Mouse (Mus musculus) large intestine, adult 2 months (tissue): ENCODE results near the gene Cstl1. TPM values are rescaled to one million over a fixed set of nuclear protein-coding genes. Genes with fewer than 3 reads are reported as not detected.
"Not testable (repeated sequence)": the region's sequence is repeated elsewhere in the genome, so short reads cannot be mapped to it uniquely, and the experiment has no call there.

Experiments used
- DNase-seq: peaks from one replicate; pipeline ENCODE4 v3.0.0-alpha.2; 2012; ENCODE audit warnings: low read depth, low spot score
- WGBS: fragments of 180-500 bp; shearing (Covaris S2); methylation state at CpG from one replicate; pipeline ENCODE4 v1.1.7; 2018; 5-methylcytosine and 5-hydroxymethylcytosine counted together
- polyA plus RNA-seq: library from polyadenylated mRNA; depleted of rRNA; stranded (reverse); fragments of >200 nt; gene quantifications from 2 replicates; pipeline ENCODE4 v1.2.3, GENCODE M21; 2012; rRNA removed

The Cstl1 gene
- not detected in 2 replicates for polyA plus RNA-seq

DNA sequence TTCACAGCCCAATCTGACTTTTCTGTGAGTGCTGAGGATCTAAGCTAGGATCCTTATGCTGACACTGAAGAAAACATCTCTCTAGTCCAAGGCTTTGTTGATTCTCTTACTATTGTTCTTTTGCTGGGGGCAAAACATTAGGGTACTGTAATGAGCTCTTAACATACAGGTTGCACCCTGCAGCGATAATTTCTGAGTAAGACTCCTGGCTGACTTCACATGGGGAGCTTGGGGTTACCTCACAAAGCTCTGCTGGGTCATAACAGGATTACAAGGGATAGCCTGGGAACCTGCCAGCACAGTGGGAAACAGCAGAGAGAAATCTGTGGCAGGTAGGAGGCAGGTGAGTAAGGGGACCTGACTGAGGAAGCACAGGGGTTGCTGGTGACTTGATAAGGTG is at the start of gene Cstl1:
Cstl1 (plus strand) TSS at position 301 of the 400 bp plus-strand sequence.
- no peak for DNase-seq
- WGBS = 89% methylated on average over 1 of the region's 1 CpGs

DNA sequence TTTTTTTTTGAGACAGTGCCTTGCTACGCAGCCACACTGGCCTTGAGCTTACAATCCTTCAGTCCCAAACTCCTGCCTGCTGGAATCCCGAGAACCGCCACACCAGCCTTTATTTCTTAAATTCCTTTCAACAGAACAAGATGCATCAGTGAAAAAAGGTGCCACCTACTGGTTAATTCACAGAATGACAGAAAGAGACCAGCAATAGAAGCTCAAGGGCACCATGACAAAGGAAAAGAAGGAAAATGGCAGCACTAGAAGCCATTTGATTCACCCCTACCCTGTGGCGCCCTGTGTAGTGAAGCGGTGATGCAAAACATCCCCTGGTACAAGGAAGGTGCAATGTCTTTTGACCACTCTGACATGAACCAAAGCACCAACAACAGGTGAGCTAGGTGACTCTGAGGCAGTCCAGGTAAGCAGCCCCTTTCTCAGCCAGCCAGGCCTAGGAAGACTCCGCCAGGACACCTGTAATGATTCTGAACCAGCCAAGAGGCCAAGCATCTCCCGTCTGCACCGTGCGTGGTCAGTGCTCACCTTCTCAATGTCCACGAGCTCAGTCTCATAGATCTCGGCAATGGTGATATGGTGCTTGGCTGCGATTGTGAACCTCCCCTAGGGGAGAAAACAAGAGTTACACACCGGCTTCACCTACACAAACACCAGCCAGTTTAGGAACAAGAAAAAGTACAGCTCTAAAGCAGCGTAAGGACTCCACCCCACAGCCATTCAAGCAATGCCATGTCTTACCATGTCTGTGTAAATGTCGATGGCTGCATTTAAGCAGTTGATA is 43.6 kb upstream of the Cstl1 start:
- no peak for DNase-seq
- 85% methylated on average over 15 of the region's 15 CpGs for WGBS

GRCm38 (mm10) chr2:148707202-148707530 is 43.0 kb upstream of the Cstl1 start:
- 84% methylated on average over 6 of the region's 6 CpGs for WGBS
- DNase-seq = no peak

DNA sequence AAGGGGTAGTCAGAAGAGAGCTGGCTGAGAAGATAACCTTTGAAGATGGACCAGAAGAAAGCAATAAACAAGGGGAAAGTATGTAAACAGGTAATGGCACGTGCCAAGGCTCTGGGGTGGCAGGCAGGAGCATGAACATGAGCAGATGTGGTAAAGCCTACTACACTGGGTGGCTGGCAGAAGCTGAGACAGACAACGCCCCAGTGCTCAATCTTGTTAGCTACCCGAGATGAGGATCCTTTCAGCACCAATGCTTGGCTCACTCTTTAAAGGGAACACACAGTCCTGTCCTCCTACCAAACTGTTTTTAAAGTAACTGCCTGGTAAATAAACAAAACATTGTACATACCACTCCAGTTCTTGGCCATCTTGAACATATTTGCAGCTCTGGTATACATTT is 37.8 kb upstream of the Cstl1 start:
- WGBS = 81% methylated on average over 3 of the region's 3 CpGs
- DNase-seq = no peak

DNA sequence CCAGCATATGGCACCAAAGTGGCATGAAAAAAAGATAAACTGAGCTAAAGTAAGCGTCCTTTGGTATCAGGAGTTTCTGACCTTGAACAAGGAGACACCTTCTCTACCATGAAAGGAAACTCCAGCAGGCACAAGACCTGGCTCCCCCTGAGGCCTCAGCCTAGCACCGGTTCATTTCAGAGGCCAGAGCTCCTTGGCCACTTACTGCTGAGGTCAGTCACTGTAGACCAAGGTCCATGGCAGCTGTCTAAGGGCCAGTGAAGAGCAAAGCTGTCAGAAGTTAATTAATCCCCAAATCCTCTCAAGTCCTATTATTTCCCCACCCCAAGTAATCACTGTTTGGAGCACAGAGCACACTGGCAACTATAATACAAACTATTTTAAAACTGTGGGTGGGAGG is 33.1 kb upstream of the Cstl1 start:
- DNase-seq = no peak
- WGBS = 86% methylated on average over 2 of the region's 2 CpGs

DNA sequence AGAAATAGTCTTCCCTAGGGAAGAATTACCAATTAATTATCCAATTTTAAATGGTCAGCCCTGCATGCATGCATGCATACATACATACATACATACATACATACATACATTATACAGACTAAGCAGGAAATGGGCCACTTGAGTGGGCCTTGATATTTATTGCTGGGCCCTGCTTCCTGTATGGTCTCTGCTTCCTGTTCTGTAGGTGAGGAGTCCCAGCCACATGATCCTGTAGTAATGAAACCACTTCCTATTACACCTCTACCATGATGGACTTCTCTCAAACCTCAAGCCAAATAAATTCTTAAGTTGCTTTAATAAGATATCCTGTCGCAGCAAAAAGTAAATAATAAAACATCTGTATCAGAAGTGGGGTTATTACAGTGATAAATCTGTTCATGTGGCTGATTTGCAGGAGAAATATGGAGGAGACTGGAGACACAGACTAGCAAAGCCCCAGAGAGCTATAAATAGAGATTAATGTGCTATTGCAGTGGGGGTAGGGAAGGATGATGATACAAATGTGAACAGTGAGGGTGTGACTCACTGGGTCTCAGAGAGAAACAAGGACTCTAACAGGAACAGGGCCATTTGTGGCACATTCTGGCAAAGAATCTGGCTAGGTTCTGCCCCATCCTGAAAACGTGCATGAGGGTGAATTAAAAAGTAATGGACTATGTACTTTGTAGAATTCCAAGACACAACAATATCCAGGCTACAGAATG is 30.7 kb upstream of the Cstl1 start:
- WGBS = 41% methylated on average over 2 of the region's 2 CpGs
- no peak for DNase-seq

DNA sequence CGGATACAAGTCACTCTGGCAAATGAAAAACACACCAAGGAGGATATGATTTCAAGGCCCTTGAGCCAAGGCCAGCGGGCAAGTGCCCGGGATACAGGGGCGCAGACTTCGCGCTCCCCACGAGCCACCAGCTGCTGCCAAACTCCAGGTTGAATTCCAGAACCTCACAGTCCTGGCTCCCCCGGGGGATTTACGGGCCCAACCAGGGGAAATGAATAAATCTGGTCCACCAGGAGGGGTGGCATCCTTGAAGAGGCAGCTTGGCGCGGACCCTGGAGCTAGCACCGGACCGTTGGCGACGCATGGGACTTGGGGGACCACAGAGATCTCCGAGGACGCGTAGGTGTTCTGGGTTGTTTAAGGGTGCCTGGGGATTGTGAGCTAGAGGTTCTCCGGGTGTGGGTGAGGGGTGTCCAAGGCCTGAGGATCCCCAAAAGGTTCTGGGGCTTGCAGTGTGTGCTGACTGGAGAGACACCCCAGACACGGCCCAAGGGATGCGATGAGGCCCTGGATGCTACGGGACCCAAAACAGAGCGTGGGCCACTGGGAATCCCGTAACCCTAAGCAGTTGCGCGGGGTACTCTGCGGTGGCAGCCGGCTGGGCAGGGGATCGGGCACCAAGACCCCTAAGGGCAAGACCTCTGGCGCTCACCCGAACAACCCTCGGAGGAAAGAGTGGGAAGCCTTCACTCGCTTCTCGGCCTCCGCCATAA is 18.4 kb upstream of the Cstl1 start:
- 1% methylated on average over 35 of the region's 35 CpGs for WGBS
- DNase-seq = no peak

DNA sequence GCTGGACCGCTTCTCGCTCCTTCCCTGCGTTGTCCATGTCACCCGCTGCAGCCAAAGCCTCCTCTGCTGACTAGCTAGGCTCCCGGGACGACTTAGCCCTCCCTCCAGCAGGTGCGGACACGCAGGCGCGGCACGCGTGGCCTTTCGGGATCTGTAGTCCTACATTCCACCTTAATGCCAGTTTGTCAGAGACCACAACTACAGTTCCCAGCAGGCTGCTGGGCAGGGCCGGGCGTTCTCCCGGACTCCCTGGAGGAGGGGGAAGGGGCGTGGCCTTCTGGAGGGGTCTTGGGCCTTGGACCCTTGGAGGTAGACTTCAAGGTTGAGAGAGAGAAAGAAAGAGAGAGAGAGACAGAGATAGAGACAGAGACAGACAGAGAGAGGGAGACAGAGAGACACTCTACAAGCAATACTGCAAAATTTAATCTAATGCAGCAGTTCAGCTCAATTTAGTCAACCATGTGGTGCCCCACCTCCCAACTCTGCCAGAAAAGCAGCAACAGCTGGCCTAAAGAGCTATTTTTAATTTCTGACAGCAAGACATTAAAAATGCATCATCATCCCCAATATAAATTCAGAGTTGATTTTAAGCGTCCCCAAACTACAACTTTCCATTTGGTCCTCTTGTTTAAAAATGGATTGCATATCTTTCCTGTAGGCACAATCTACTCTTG is 17.7 kb upstream of the Cstl1 start, which contains the start of gene Napb:
Napb (minus strand) TSS at position 141 of the 674 bp plus-strand sequence.
- WGBS = 3% methylated on average over 18 of the region's 18 CpGs
- DNase-seq = peak; percentile 73

DNA sequence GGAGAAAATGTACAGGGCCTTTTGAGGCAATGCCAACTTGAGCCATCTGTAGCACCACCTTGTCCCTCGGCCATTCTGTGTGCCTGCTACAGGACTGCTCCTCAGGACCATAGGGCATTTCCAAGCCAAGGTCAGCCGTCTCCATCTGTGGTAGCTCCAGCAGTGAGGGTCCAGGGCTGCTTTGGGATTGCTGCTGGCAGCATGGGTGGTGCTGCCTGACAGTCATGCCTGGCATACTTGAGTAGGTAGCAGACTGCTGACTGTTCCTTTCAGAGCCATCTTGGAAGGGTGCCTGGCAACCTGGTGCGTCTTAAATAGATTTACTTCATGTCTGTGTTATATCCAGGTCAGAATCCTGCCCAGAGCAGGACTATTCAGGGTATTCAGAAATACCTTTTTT is 7.2 kb upstream of the Cstl1 start:
- DNase-seq = no peak
- WGBS = 73% methylated on average over 3 of the region's 3 CpGs

- DNase-seq = no peak
- 64% methylated on average over 3 of the region's 3 CpGs for WGBS
These were observed 6.2 kb upstream of the Cstl1 start for GRCm38 (mm10) chr2:148743846-148744407.

GRCm38 (mm10) chr2:148751893-148752813 is 2.0 kb downstream of the Cstl1 start:
- WGBS = 16% methylated on average over 15 of the region's 15 CpGs
- DNase-seq = peak; percentile 67

GRCm38 (mm10) chr2:148754310-148754846 is 4.2 kb downstream of the Cstl1 start:
- DNase-seq = no peak
- 66% methylated on average over 1 of the region's 1 CpGs for WGBS

DNA sequence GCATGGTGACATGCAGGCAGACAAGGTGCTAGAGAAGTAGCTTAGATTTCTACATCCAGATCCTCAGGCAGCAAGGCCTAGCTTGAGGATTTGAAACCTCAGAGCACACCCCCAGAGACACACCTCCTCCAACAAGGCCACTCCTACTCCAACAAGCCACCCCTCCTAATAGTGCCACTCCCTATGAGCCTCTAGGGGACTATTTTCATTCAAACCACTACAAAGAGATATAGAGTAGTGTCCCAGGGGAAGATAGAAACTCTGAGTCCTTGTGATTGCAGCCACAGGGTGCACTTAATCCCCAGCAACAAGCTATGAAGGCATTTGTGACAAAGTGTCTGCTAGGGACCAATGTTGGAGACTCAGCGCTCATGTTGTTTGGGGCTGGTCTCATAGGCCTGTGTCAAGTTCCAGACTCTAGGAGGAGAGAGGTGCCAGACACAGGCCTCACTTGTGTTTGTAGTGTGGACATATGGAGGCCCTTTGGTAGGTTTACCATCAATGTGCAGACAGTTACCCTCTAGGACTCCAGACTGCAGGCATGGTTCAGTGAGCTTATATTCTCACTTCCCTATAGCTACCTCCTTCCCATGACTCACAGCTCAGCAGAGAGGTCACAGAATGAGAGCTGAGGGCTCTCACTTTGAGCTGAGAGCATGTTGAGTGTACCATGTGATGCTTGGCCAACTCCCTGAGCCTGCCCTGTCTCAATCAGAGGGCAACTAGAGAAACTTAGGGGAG is 13.7 kb downstream of the Cstl1 start:
- no peak for DNase-seq
- WGBS = 100% methylated on average over 1 of the region's 1 CpGs

GRCm38 (mm10) chr2:148771397-148771796 is 21.2 kb downstream of the Cstl1 start, which contains the start of gene Cst11:
Cst11 (minus strand) TSS chr2:148771497.
- WGBS = 89% methylated on average over 4 of the region's 4 CpGs
- DNase-seq = not testable (repeated sequence)

DNA sequence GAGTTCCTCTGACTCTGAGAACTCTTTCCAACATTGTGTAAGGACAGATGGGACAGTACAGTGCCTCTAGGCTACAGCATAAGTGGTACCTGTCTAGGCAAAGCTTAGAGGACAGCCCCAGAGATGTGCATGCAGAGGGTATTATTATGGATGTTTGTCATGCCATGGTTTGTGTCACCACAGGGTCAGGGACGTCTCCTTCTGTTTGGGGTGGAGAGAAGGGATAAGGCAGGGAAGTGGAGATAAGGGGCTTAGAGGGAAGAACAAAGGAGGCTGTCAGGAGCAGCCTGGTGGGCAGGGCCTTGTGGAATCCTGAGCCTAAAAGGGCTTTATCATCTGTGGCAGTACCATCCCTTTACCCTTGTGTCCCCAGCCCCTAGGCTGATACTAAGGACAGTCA is 31.6 kb downstream of the Cstl1 start, which contains the start of gene 8030411F24Rik:
8030411F24Rik (plus strand) TSS at position 301 of the 400 bp plus-strand sequence.
- DNase-seq = no peak
- WGBS = 16% methylated on average over 1 of the region's 1 CpGs

- DNase-seq = no peak
- 93% methylated on average over 6 of the region's 6 CpGs for WGBS
These were observed 39.0 kb downstream of the Cstl1 start, which contains the start of gene Cst12 for GRCm38 (mm10) chr2:148789142-148789541. Cst12 (plus strand) TSS chr2:148789361.

- no peak for DNase-seq
- WGBS = 58% methylated on average over 1 of the region's 1 CpGs
These were observed 48.3 kb downstream of the Cstl1 start, which contains the start of gene Cst8 for GRCm38 (mm10) chr2:148798485-148798884. Cst8 (plus strand) TSS chr2:148798785.
